Mouse (Mus musculus) kidney, adult 2 months (tissue): ENCODE results near the gene Rab4a.

Experiments
- CTCF ChIP-seq: fragments of 200-500 bp; conservative IDR thresholded peaks from 2 replicates; pipeline ENCODE4 v1.5.1; 2011; ENCODE audit warnings: low read depth, mild to moderate bottlenecking, control low read depth, low read length, moderate library complexity, mixed read lengths; ENCODE audit not compliant: insufficient read depth, insufficient read length
- POLR2A ChIP-seq: fragments of 200-500 bp; IDR thresholded peaks from one replicate; pipeline ENCODE4 v1.6.1; 2011; ENCODE audit warnings: low read depth, low read length, control low read depth

- no peak for TF ChIP-seq CTCF
- TF ChIP-seq POLR2A = no peak
Measured at GRCm38 (mm10) chr8:123846509-123846908, 40.7 kb downstream of the Rab4a start.
